Mouse (Mus musculus): ENCODE results near the gene Cep170. TPM values are rescaled to one million over a fixed set of nuclear protein-coding genes. Genes with fewer than 3 reads are reported as not detected.
A peak's percentile ranks its signal among the peaks of the same experiment; 100 is the strongest.

Gene Cep170
- total and polyA plus RNA-seq, 2 experiments = 1.6 to 6.4 TPM

DNA sequence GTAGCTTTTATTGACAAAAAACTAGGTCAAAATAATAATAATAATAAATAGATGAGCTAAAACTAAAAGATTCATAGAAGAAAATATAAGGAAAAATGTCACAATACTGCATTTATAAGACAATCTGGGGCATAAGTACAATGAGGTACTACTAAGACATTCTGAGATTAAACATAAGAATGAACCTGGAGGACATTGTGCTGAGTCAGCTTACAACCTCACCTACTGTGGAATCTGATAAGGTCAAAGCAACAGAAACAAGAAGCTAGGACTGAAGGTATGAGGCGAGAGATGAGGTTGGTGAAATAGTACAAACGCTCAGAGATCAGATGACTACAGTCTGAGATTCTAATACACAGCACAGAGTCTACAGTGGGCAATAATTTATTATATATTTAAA lies 86.5 kb downstream of the Cep170 start:
- TF ChIP-seq CTCF (IDR thresholded peaks at IDR 0.05; ENCODE audit: low read depth, low read length) (no peak), POLR2A (IDR thresholded peaks at IDR 0.05; ENCODE audit: extremely low read depth, insufficient read depth, low read length) (no peak)
- Histone ChIP-seq H3K9ac (ENCODE audit: low read depth, low read length) (no peak overlapping the region), H3K27me3 (ENCODE audit: control insufficient read depth, insufficient read depth, low read length) (no peaks in the 10 kb centered on the region), H3K79me2 (ENCODE audit: control insufficient read depth, insufficient read depth, low read length) (no peaks in the 10 kb centered on the region), H3K4me1 (ENCODE audit: control insufficient read depth, insufficient read depth, low read length) (peaks cover 6% of the 10 kb centered on the region; the same call in 1 of the 2 replicates), H3K27ac (replicated peaks; ENCODE audit: insufficient read depth, low read depth, low read length) (no peak overlapping the region), H3K4me3 (ENCODE audit: insufficient read depth, low read depth, low read length) (no peak overlapping the region), H3K36me3 (ENCODE audit: control insufficient read depth, insufficient read depth, low read length) (peaks cover 11% of the 10 kb centered on the region)
- no peak for DNase-seq (ENCODE audit: extremely low read depth, low read depth, low spot score)
- WGBS = 93% methylated on average over 2 of the region's 2 CpGs

DNA sequence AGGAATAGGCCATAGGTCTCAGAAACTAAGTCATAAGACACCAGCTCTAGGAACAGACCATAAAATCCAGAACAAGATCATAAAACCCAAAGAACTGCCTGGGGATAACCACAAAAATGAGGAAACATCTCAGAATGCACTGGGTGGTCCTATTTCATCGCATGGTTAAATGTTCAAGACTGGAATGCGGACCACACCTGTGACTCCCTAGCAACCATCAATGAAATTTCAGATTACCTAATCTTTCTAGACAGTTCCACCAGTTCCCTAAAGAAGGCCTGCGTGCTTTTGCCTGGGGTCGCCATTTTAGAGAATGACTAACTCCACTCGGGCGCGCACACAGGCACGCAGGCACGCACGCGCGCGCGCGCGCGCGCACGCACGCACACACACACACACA lies 89.1 kb downstream of the Cep170 start:
- WGBS = 93% methylated on average over 20 of the region's 20 CpGs
- no peak overlapping the region for H3K4me3 ChIP-seq (ENCODE audit: insufficient read depth, low read depth, low read length)
- no peak overlapping the region for H3K27ac ChIP-seq (replicated peaks; ENCODE audit: insufficient read depth, low read depth, low read length)
- no peak overlapping the region for H3K9ac ChIP-seq (ENCODE audit: low read depth, low read length)
- H3K36me3 ChIP-seq (ENCODE audit: control insufficient read depth, insufficient read depth, low read length) = no peaks in the 10 kb centered on the region
- no peak for TF ChIP-seq POLR2A (IDR thresholded peaks at IDR 0.05; ENCODE audit: extremely low read depth, insufficient read depth, low read length)
- TF ChIP-seq CTCF (IDR thresholded peaks at IDR 0.05; ENCODE audit: low read depth, low read length) = no peak
- H3K4me1 ChIP-seq (ENCODE audit: control insufficient read depth, insufficient read depth, low read length) = peaks cover 6% of the 10 kb centered on the region; the same call in 1 of the 2 replicates
- no peak for DNase-seq (ENCODE audit: extremely low read depth, low read depth, low spot score)
- H3K27me3 ChIP-seq (ENCODE audit: control insufficient read depth, insufficient read depth, low read length) = no peaks in the 10 kb centered on the region
- H3K79me2 ChIP-seq (ENCODE audit: control insufficient read depth, insufficient read depth, low read length) = no peaks in the 10 kb centered on the region

DNA sequence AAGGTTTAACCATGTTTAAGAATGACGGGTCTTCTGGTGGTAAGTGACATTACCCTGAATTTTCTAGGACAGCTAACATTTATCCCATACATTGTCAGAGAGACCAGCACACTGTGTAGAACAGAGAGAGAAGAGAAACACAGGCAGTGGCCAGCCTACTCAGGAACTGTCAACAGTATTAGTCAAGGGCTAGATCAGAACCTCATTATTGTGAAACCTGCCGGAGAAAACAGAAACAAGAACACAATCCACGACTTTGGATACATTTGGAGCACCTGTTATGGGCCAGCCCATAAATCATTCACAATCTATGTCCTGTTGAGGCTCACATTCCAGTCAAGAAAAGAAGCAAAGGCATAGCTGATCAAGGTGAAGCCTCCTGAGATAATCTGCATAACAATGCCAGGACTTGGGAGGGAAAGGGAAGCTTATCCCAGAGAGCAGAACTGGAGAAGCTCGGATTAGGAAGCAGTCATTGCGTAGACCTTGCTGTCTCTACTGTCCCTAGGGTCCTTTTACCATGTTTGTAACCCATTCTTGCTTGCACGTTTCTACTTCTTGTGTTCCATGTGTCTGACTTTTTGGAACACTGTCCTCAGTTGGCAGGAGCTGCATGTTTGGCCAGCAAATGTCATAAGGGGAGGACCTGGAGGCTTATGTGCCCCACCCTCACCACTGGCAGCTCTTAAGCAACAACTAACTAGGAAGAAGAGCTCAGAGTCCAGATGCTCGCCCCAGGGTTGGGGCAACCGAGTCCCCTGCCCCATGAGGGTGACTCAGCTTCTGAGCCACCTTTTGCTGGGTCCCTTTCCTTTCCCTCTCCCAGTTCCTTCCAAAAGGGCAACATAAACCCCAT lies 89.8 kb downstream of the Cep170 start:
- Histone ChIP-seq H3K4me3 (ENCODE audit: insufficient read depth, low read depth, low read length) (no peak overlapping the region), H3K4me1 (ENCODE audit: control insufficient read depth, insufficient read depth, low read length) (peaks cover 6% of the 10 kb centered on the region; the same call in 1 of the 2 replicates), H3K27ac (replicated peaks; ENCODE audit: insufficient read depth, low read depth, low read length) (peak overlapping the region; percentile 19; the same call in 1 of the 2 replicates), H3K36me3 (ENCODE audit: control insufficient read depth, insufficient read depth, low read length) (no peaks in the 10 kb centered on the region), H3K79me2 (ENCODE audit: control insufficient read depth, insufficient read depth, low read length) (no peaks in the 10 kb centered on the region), H3K9ac (ENCODE audit: low read depth, low read length) (no peak overlapping the region), H3K27me3 (ENCODE audit: control insufficient read depth, insufficient read depth, low read length) (no peaks in the 10 kb centered on the region)
- DNase-seq (ENCODE audit: extremely low read depth, low read depth, low spot score) = peak; percentile 85
- TF ChIP-seq CTCF (IDR thresholded peaks at IDR 0.05; ENCODE audit: low read depth, low read length) (no peak), POLR2A (IDR thresholded peaks at IDR 0.05; ENCODE audit: extremely low read depth, insufficient read depth, low read length) (no peak)
- 41% methylated on average over 8 of the region's 8 CpGs for WGBS

DNA sequence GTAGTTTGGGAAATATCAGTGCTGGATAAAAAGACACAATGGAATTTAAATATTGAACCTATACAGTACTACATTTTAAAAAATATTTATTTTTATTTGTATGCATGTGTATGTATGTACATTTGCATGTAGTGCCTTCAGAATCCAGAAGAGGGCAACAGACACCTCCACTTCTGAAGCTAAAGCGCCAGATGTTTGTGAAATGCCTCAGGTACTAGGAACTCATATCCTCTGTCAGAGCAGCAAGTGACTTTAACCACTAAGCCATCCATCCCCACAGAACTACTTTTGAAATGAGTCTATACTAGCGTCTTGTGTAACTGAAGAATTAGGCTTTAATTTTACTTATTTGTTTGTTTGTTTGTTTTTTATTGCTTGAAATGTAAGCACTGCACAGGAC lies 101.4 kb downstream of the Cep170 start:
- TF ChIP-seq CTCF (IDR thresholded peaks at IDR 0.05; ENCODE audit: low read depth, low read length) (peak; percentile 31; the same call in 1 of the 2 replicates), POLR2A (IDR thresholded peaks at IDR 0.05; ENCODE audit: extremely low read depth, insufficient read depth, low read length) (no peak)
- peak; percentile 61 for DNase-seq (ENCODE audit: extremely low read depth, low read depth, low spot score)
- H3K36me3 ChIP-seq (ENCODE audit: control insufficient read depth, insufficient read depth, low read length) = no peaks in the 10 kb centered on the region

DNA sequence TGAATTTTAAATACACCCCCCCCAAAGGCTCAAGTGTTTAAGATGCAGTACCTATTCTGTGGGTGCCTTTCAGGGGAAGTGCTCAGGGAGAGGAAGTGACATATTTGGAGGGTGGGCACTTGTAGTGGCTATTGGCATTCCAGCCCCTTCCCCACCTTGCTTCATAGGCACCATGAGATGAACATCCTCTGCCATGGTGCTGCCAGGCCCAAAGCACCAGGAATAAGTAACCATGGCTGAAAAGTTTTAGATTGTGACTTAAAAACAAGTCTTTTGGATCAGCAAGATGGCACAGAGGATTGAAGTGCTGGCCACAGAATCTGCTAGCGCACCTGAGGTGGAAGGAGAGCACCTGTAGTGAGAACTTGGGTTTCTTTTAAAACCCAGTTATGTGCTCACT lies 113.6 kb downstream of the Cep170 start:
- no peaks in the 10 kb centered on the region for H3K27me3 ChIP-seq (ENCODE audit: control insufficient read depth, insufficient read depth, low read length)
- no peaks in the 10 kb centered on the region for H3K4me1 ChIP-seq (ENCODE audit: control insufficient read depth, insufficient read depth, low read length)
- H3K79me2 ChIP-seq (ENCODE audit: control insufficient read depth, insufficient read depth, low read length) = no peaks in the 10 kb centered on the region
- no peak overlapping the region for H3K9ac ChIP-seq (ENCODE audit: low read depth, low read length)
- WGBS = 83% methylated on average over 1 of the region's 1 CpGs
- TF ChIP-seq POLR2A (IDR thresholded peaks at IDR 0.05; ENCODE audit: extremely low read depth, insufficient read depth, low read length) = no peak
- TF ChIP-seq CTCF (IDR thresholded peaks at IDR 0.05; ENCODE audit: low read depth, low read length) = no peak
- DNase-seq (ENCODE audit: extremely low read depth, low read depth, low spot score) = no peak
- H3K4me3 ChIP-seq (ENCODE audit: insufficient read depth, low read depth, low read length) = no peak overlapping the region
- H3K27ac ChIP-seq (replicated peaks; ENCODE audit: insufficient read depth, low read depth, low read length) = no peak overlapping the region
- H3K36me3 ChIP-seq (ENCODE audit: control insufficient read depth, insufficient read depth, low read length) = no peaks in the 10 kb centered on the region

More for the DNA sequence above, 101.4 kb downstream of the Cep170 start:
- H3K9ac ChIP-seq (ENCODE audit: low read depth, low read length) = no peak overlapping the region
- no peaks in the 10 kb centered on the region for H3K79me2 ChIP-seq (ENCODE audit: control insufficient read depth, insufficient read depth, low read length)
- H3K4me3 ChIP-seq (ENCODE audit: insufficient read depth, low read depth, low read length) = no peak overlapping the region
- no peaks in the 10 kb centered on the region for H3K4me1 ChIP-seq (ENCODE audit: control insufficient read depth, insufficient read depth, low read length)
- 37% methylated on average over 2 of the region's 2 CpGs for WGBS
- H3K27ac ChIP-seq (replicated peaks; ENCODE audit: insufficient read depth, low read depth, low read length) = no peak overlapping the region
- H3K27me3 ChIP-seq (ENCODE audit: control insufficient read depth, insufficient read depth, low read length) = no peaks in the 10 kb centered on the region

DNA sequence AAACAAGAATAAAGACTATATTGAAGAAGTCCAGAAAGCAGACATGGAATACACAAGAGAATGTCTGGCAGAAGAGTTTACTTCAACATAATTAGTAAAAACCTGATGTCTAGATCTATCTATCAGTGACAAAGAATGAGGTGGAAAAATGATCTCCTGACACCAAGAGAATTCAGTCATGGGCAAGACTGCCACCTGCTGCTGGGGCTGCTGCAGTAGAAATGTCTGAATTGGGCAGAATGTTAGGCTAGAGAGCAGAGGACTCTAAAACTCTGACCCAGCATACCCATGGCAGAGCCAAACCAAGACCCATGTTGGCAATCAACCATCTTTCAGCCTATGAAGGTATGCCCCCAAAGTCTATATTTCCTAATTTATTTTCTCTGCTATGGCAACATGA lies 114.1 kb downstream of the Cep170 start:
- H3K4me3 ChIP-seq (ENCODE audit: insufficient read depth, low read depth, low read length) = no peak overlapping the region
- H3K27me3 ChIP-seq (ENCODE audit: control insufficient read depth, insufficient read depth, low read length) = no peaks in the 10 kb centered on the region
- no peak overlapping the region for H3K9ac ChIP-seq (ENCODE audit: low read depth, low read length)
- no peak overlapping the region for H3K27ac ChIP-seq (replicated peaks; ENCODE audit: insufficient read depth, low read depth, low read length)
- TF ChIP-seq CTCF (IDR thresholded peaks at IDR 0.05; ENCODE audit: low read depth, low read length) (peak; percentile 59), POLR2A (IDR thresholded peaks at IDR 0.05; ENCODE audit: extremely low read depth, insufficient read depth, low read length) (no peak)
- H3K36me3 ChIP-seq (ENCODE audit: control insufficient read depth, insufficient read depth, low read length) = no peaks in the 10 kb centered on the region
- no peaks in the 10 kb centered on the region for H3K79me2 ChIP-seq (ENCODE audit: control insufficient read depth, insufficient read depth, low read length)
- H3K4me1 ChIP-seq (ENCODE audit: control insufficient read depth, insufficient read depth, low read length) = no peaks in the 10 kb centered on the region
- DNase-seq (ENCODE audit: extremely low read depth, low read depth, low spot score) = no peak
